Mouse (Mus musculus): Measurements from ENCODE around the gene Fsd1l.
"Not testable (repeated sequence)": the region's sequence is repeated elsewhere in the genome, so short reads cannot be mapped to it uniquely, and the experiment has no call there.

Fsd1l gene

DNA sequence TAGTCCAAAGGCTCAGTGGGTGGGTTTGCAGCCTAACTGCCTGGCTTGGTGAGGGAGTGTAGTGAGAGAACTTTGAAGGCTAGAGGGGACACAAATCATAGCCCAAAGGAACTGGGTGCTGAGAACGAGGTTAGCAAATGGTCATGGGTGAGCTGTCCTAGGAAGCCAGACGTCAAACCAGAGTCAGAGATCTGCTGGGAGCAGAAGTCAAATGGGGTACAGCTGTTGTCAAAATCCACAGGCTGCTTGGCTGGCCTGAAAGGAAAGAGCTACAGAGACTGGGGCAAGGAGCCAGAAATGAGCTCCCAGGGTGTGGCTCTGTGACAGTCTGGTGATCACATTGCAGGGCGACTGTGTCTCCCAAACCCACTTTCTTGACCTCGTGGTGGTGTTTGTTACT, 2.3 kb upstream of the Fsd1l start:
- peak; percentile 34 for DNase-seq (ENCODE audit: low spot score)

DNA sequence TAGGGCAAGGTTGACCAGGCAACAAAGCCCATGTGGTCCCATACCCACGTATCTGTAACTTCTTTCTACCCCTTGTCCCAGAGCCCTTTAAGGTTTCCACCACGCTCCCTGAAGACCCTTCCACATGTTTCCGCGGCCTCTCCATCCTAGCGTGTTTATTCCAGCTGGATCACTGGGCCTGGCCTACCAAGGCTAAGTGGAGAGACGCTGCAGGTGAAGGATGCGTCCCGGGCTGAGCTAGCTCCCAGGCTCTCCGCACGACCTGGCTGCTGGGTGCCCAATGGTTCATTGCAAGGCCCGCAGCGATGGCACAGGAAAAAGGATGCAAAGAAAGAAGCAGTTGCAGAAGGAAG, 332 bp upstream of the Fsd1l start:
- no peak for DNase-seq (ENCODE audit: low spot score)

DNA sequence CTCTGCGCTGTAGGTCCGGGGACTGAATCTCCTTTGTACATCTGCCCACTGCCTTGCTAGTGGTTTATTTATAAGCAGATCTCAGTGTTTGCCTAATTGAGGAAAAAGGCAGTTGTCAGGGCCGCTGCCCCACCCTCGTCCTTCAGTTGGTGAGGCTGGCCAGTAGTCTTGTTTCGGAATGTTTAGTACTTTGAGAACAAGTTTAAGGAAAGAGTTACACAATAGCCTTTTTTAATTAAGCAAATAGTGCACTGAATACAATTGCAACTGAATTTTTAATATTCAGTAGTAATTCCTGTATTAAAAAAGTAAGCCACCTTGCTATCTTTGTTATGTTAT, 709 bp downstream of the Fsd1l start:
- DNase-seq (ENCODE audit: low spot score) = no peak

DNA sequence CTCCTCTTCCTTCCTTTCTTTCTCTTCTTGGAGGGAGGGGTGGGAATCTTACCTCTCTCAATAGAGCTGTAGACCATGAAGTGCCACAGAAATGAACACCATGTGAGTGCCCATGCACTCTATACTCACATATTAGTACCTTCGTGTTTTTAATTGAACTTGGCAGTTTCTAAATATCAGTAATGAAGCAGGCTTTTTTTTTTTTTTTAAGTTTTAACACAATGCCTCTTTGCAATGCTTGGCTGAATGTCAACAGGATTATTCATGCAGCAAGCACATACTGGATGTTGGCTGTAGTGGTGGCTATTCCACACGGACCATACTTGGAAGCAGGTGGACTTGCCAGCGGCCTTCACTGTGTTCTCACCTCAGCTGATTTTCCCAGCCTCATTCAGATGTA, 4.1 kb downstream of the Fsd1l start:
- DNase-seq (ENCODE audit: low spot score) = no peak

DNA sequence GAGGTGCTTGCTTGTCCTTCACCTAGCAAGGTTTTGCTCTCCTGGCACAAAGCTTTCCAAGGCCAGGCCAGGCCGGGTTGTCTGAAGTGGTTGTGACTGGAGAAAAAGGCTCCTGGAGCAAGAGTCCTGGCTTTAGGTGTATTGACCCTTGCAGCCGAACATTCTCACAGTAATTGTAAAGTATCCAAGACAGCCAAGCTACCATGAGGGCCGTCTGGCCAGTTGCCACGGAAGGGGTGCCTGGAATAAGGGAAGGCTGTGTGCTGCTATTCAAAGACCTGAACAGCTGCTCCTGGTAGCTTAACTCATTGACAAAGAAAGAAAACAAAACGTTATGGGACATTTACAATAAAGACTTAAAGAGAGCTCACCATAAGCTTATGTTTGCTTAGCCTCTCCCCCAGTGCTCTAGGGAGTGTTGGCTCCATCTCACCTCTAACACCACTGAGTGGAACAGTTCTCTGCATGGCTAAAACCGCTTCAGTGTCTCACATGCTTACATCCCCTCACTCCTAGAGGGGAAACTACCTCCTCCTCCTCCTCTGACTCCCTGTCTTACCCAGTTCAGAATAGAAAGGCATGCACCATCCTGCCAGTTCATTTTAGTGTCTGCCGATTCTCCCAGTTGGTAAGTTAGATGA, 6.1 kb downstream of the Fsd1l start:
- no peak for DNase-seq (ENCODE audit: low spot score)

DNA sequence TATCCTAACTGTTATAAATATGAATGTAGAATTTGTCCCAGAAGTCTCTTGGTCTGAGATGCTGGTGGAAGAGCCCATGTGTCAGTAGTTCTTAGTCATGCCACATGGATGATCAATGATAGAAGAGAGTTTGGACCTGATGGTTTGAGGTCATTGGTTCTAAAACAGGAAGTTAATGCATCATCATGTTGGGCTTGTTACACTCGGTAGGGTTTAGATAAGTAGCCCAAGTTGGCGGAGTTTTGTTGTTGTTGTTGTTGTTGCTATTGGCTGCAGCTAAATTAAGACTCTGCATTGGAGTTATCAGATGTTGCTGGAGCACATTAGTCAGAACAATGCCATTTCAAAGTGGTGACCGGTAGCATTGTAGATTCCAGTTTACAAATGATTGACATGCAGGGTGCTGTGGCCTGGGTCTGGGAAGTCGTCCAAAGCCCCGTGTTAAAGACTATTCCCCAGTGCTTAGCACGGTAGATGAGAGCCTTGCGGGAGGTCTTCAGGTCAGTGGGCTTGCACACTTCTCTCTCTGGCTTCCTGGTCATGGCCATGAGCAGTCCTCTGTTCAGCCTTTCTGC, 7.4 kb downstream of the Fsd1l start:
- DNase-seq (ENCODE audit: low spot score) = no peak

DNA sequence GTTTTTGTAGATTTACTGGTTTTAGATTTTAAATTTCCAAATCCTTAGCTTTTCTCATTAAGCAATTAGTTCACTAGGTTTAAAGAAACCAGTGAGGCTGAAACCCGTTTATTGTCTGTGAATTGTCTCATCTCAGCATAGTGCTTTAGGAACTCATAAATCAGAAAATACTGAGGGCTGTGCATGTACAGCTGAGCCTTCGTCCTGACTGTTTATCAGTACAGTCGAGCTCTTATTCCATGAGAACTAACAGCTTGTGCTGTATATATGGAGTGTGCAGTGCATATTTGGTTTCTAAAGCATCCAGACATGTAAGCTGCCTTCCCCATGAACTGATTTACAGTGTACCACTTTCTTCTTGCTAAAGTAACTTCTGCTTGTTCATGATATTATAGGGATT, 26.8 kb downstream of the Fsd1l start:
- no peak for DNase-seq (ENCODE audit: low spot score)

DNA sequence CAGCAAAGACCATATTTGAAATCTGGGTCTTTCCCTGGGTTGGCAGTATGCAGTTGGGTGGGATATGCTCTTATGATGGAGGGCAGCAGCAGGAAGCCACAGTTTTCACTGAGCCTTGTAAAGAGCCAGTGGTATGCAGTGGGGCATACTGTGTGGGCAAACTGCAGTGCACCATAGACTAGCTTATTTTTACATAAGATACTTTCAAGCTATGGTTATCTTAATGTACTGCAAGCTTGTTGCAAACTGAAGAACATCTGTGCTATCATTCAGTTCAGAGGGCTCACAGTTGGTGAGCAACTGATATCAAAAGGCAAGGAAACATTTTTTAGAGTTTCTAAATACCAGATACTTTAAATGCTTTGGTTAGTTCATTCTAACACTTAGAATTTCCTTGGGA, 29.4 kb downstream of the Fsd1l start:
- no peak for DNase-seq (ENCODE audit: low spot score)

DNA sequence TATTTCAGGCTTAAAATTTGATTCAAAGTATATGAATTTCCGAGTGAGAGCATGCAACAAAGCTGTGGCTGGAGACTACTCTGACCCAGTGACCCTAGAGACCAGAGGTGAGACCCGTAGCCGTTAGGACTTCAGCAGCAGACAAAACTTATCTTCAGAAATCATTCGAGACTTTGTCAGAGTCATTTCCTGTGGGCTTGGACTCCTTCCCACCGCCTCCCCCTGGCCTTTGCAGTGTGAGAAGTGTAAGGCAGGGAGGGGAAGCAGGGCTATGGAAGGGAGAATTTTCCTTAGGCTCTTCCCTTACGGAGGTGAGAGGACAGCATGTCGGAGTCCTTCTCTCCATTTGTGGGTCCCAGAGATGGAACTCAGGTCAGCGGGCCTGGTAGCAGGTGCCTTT, 50.8 kb downstream of the Fsd1l start:
- DNase-seq (ENCODE audit: low spot score) = no peak

DNA sequence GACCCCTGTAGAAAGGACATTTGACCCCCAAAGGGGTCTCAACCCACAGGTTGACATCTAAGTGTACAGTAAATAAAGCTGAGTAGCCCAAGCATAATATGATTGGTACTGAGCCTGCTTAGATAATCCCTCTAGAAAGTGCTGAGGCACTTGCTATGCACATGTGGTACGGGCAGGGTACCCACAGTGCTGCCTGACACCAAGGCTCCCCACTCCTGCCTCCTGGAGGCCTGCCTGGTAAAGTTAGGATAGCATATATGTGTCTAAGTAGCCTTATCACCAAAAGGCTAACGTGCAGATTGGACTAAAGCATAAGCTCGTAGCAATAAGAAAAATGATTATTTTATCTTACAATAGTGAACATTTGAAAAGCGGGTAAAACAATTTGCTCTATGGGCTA, 57.7 kb downstream of the Fsd1l start:
- no peak for DNase-seq (ENCODE audit: low spot score)

DNA sequence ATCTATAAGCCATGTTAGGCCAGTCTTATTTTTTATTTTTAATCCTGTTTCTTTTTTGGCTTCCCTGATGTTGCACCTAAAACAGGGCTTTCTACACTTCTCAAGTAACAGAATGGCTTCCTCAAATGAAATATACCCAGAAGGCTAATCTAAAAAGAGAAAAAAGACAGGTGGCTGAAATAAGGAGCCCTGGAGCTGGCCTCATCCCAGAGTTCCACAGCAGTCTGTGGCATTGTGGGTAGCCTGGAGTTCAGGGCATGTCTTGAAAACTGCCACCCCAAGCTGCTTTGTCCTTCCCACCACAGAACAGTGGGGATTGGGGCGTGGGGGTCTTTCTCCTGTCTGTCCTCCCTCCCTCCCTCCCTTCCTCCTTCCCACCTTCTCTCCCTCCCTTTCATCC, 60.1 kb downstream of the Fsd1l start:
- DNase-seq (ENCODE audit: low spot score) = no peak

DNA sequence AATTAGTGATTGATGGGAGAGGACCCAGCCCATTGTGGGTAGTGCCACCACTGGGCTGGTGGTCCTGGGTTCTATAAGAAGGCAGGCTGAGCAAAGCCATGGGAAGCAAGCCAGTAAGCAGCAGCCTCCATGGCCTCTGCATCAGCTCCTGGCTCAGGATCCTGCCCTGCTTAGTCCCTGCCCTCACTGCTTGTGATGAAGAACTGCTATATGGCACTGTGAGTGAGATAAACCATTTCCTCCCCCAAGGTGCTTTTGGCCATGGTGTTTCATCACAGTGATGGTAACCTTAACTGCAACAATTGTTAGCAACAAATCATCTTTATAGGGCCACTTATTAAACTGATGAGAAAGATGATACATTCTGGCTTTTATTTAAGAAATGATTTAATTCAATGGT, 77.9 kb downstream of the Fsd1l start:
- not testable (repeated sequence) for DNase-seq (ENCODE audit: low spot score)

DNA sequence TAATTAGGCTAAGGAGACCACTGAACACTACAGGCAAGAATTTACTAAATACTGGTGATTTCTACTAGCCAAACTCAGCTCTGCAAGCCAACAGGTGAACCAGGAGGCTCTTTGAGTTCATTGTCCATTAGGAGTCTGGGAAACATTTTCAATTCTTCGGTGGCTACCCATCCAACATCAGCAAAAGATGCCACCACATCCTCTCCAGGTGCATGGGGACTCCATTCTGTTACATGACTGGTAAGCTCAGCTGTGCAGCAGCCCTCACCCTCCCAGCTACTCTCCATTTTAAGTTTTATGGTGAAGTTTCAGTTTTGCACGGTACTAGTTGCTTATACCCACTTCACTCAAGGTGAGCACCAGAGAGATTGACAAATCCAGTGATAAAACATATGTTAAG, 78.8 kb downstream of the Fsd1l start:
- DNase-seq (ENCODE audit: low spot score) = no peak

DNA sequence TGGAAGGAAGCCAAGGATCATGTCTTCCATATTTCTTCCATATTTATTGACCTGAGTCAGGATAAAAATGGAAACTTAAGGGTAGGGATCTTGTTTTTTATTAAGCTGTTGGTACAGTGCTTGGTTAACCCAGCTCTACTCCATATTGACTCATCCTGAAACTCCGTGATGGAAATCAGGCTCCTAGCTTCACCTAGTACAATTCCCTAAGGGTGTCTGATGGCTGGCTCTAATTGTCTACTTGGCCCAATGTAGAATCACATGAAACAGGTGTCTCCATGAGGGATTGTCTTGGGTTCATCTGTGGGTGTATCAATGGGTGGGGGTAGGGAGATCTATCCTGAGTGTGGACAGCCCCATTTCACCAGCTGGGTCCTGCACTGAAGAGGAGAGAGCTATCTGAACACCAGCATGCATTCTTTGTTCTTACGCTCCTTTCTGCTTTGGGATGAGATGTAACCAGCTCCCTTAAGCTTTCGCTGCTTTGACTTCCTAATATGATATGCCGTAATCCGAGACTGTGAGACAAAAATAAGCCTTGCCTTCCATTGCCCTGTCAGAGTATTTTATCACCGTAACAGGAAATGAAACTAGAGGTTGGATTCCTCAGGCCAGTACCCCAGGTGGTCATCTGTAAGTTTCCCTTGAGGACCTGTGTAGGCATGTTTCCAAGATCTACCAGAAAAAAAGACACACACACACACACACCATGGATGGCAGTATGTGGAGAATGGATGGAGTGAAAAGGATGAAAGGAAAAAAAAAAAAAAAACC, 79.5 kb downstream of the Fsd1l start:
- no peak for DNase-seq (ENCODE audit: low spot score)

DNA sequence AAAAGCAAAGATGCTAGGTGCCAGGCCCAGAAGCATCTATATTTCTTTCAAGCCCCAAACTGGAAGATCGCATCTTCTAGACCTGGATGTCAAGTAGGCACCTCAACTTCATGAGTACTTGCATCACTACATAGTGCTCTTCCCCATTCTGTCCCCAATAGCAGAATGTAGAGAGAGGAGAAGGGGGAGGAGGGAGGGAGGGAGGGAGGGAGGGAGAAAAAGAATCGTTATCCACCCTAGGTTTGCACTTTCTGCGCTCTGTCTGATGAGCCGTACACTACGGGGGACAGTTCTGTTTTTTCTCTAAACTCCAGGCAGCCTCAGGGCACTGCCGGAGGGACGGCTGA, 82.4 kb downstream of the Fsd1l start, which contains the start of gene Fktn:
Gene Fktn, plus strand, starts transcription at position 295 of the 347 bp plus-strand sequence.
- DNase-seq (ENCODE audit: low spot score) = no peak

DNA sequence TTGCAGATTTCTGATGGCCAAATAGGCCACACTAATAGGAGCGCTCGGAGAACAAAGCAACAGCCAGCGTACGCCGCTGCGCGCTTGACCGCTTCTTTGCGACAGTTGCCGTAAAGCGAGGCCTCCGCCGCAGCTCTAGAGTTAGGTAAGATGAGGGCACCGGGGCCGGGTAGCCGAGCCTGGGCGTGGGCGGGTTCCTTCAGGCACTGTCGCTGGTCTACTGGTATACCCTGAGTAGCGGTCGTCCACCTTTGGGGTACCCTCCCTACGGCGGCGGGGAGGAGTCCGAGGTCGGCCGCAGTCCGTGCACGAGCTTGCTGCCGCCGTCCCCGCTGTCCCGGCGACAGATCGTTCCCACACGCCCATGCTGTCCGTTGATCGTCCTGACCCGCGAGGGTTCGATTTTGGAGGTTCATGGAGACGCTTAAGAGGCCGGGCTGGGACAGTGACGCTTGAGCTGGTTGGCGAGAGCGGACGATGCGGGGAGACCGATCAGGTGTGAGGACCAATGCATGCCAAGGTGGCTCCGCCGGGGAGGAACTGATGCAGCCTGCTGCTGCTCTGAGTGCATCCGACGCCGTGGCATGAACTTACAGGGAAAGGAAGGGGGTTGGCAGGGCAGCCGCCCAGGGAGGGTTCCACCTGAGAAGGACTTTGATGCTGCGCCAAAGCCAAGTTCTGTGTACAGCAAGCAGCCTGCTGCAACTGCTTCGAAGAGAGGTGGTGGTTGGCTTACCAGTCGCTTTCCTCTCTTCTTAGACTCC, 83.0 kb downstream of the Fsd1l start:
- DNase-seq (ENCODE audit: low spot score) = peak; percentile 94

DNA sequence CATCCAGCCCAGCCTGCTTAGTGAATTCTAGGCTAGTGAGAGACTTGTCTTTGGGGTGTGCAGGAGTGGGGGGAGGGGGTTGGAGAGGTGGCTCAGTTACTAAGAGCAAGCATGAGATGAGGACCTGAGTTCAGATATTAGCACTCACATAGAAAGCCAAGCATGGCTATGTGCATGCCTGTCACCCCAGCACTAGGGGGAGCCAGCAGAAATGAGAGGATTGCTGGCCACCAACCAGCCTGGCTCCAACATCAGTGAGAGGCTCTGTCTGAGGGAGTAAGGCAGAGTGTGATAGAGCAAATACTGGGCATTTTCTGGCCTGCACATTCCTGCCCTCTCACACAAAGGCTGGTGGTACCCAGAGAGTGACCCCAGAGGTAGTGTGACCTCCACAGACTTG, 84.7 kb downstream of the Fsd1l start:
- no peak for DNase-seq (ENCODE audit: low spot score)

DNA sequence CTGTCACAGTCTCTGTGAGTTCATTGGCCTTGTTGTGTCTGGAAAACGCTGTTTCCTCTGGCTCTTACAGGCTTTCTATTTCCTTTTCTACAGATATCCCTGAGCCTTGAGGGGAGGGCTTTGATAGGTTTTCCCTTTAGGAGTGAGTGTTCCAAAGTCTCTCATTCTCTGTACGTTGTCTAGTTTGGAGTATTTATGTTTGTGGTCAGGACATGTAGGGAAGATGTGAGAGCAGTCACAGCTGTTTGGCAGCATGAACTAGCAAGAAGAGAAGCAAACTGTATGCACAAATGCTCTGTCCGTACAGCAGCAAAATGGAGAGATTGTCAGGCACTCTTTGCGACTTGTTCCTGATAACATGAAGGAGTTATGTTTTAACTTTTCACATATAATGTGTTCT, 86.3 kb downstream of the Fsd1l start:
- DNase-seq (ENCODE audit: low spot score) = no peak

DNA sequence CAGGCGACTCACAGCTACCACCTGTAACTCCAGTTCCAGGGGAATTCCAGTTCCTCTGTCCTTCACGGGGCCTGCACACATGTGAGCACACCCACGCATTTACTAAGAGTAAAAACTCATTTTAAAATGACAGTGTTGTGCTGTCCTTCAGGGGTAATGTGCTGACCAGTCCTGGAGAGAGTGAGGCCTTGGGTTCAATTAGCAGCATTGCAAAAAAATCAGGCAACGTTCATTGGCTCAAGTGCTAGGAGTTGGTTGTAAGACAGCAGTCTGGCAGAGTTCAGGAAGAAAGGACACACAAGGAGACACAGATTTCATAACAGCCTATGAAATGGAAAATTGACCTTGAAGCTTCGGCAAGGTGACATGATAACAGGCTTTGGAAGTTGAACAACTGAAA, 87.0 kb downstream of the Fsd1l start:
- DNase-seq (ENCODE audit: low spot score) = no peak

DNA sequence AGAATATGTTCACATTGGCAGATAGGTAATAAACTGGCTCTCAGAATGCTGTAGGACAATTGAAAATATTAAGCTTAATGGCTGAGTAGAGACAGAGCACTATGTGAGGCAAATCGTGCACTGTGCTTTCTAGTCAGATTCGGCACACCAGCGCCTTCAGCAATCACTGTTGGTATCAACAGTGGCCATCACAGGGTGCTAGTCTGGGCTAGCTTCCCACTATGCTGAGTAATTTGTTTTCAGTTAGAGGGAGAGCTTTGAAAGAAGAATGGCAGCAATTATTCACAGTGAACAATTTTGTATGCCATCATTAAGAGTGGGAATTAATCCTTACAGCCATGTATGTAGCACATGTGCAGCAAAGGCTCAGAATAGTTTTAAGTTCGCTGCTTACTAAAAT, 91.2 kb downstream of the Fsd1l start:
- DNase-seq (ENCODE audit: low spot score) = no peak

DNA sequence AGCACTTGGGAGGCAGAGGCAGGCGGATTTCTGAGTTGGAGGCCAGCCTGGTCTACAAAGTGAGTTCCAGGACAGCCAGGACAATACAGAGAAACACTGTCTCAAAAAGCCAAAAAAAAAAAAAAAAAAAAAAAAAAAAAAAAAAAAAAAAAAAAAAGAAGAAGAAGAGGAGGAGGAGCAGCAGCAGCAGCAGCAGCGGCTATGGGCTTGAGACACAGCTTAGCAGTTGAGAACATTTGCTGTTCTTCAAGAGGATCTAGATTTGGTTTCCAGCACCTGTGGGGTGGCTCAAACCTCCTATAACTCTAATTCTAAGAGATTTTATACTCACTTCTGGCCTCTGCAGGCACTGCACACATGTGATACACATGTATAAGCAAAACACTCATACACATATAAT, 94.8 kb downstream of the Fsd1l start:
- DNase-seq (ENCODE audit: low spot score) = not testable (repeated sequence)

DNA sequence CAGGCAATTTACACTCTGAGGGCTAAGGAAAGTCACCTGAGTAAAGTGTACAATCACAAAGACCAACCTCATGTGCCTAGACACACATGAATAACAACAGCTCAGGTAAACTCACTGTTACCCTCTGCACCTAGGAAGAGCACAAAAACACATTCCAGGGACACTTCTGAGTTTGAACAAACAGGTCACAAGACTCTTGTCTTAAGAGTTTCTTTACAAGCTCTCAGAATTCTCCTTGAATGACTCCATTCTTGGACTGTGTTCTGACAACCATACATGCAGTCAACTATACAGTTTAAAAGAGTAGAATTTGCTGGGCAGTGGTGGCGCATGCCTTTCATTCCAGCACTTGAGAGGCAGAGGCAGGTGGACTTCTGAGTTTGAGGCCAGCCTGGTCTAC, 96.8 kb downstream of the Fsd1l start:
- DNase-seq (ENCODE audit: low spot score) = no peak

DNA sequence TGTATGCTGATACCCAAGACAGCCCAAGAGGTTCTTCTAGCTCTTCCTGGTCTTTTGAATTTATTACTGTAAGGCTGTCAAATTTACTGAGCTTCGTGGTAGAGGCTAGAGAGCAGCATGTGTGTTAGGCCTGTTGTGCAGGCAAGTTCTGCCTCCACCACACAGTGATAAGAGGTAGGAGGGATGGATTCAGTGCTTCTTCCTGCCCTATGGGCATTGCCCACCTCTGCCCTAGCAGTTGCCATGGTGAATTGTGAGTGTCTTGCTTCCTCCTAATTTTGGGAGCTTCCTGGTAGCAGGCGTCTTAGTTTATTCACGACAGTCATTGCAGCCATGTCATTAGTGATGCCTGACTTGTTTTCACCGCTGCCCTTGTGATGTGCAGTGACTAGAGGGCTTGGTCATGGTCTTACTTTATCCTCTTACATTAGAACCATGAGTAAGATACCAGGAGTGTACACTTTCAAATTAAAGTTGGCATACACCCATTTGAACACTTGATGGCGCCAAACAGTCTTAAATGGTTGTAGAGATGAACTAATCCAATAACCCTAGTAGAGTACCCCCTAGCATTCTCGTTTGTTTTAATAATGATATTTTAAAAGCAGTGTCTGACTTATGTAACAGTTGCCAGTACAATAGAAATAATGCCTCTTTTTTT, 107.8 kb downstream of the Fsd1l start:
- peak; percentile 48 for DNase-seq (ENCODE audit: low spot score)

Data from urinary bladder, postnatal 14 days (tissue).